Mouse (Mus musculus) bone marrow macrophage, adult 2 months (primary cell): ENCODE measurements around the gene Trpc4ap.

Source experiments
- CTCF ChIP-seq: IDR thresholded peaks from 2 replicates; pipeline ENCODE4 v1.5.1; 2012; ENCODE audit warnings: low read depth, mild to moderate bottlenecking, low read length, moderate library complexity
- POLR2A ChIP-seq: IDR thresholded peaks from 2 replicates; pipeline ENCODE4 v1.6.1; 2012; ENCODE audit warnings: mild to moderate bottlenecking, low read depth, low read length, borderline replicate concordance

DNA sequence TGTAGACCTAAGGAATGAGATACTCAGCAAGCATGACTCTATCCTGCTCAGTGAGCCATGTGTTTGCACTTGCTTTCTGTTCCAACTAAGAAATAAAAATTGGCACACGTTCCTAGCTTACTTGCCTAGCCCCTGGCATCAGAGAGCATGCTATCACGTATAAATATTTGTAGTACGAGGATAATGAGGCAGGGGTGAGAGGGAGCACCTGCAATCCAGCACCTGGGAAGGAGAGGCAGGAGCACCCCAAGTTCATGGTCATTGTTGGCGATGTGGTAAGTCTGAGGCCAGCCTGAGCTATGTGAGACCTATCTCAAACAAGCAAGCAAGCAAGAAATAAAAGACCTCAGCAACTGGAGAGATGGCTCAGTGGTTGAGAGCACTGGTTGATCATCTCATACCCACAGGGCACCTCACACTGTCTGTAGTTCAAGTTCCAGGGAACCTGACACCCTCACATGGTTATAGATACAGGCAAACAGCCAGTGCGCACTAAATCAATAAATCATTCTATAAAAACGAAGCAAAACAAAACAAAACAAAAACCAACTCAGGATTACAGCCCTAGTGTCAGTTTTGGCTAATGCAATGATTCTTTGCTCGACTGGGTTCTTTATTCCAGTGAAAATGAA lies 35.7 kb upstream of the Trpc4ap start:
- no peak for TF ChIP-seq CTCF
- no peak for TF ChIP-seq POLR2A
